Mouse (Mus musculus) myocyte (in vitro differentiated cells): ENCODE measurements around the gene Tarbp2. TPM values are rescaled to one million over a fixed set of nuclear protein-coding genes. Genes with fewer than 3 reads are reported as not detected.

Experiments used
- H3K27me3 ChIP-seq: one replicate; pipeline ENCODE4 v1.6.1; 2011; ENCODE audit not compliant: control insufficient read depth, insufficient read depth, insufficient read length
- H3K36me3 ChIP-seq: one replicate; pipeline ENCODE4 v1.6.1; 2011; ENCODE audit not compliant: control insufficient read depth, insufficient read depth
- H3K4me2 ChIP-seq: one replicate; pipeline ENCODE4 v1.6.1; 2011; ENCODE audit warnings: low read depth, control low read depth
- H3K4me3 ChIP-seq: one replicate; pipeline ENCODE4 v1.5.1; 2011; ENCODE audit warnings: mild to moderate bottlenecking, control low read depth, moderate library complexity
- H3K79me2 ChIP-seq: one replicate; pipeline ENCODE4 v1.6.1; 2011; ENCODE audit not compliant: control insufficient read depth, insufficient read depth
- H3ac ChIP-seq: one replicate; pipeline ENCODE4 v1.6.1; 2011; ENCODE audit not compliant: control insufficient read depth, insufficient read length
- CEBPB ChIP-seq: IDR thresholded peaks from 2 replicates; pipeline ENCODE4 v1.6.1; 2011; ENCODE audit warnings: mild to moderate bottlenecking, moderate library complexity; ENCODE audit not compliant: poor library complexity, insufficient read depth, severe bottlenecking
- E2F4 ChIP-seq: IDR thresholded peaks from one replicate; pipeline ENCODE4 v1.6.1; 2011; ENCODE audit warnings: mild to moderate bottlenecking, control low read depth, moderate library complexity; ENCODE audit not compliant: insufficient read depth
- MAX ChIP-seq: IDR thresholded peaks from one replicate; pipeline ENCODE4 v1.6.1; 2011; ENCODE audit warnings: low read depth, mild to moderate bottlenecking, control low read depth
- MYOD1 ChIP-seq, 3 experiments: IDR thresholded peaks; one replicate each; pipeline ENCODE4 v1.6.1; 2011; ENCODE audit warnings: control low read depth in 2 of 3, low read depth in 2 of 3, mild to moderate bottlenecking in 2 of 3, moderate library complexity in 1 of 3; ENCODE audit not compliant: insufficient read length in 2 of 3, control insufficient read depth in 1 of 3
- MYOG ChIP-seq, 3 experiments: IDR thresholded peaks; one replicate each; pipeline ENCODE4 v1.6.1; 2011; ENCODE audit warnings: control low read depth in 2 of 3, low read depth in 2 of 3, mild to moderate bottlenecking in 2 of 3; ENCODE audit not compliant: insufficient read length in 2 of 3, control insufficient read depth in 1 of 3, insufficient read depth in 1 of 3
- POLR2A ChIP-seq: IDR thresholded peaks from one replicate; pipeline ENCODE4 v1.6.1; 2011; ENCODE audit warnings: low read depth, mild to moderate bottlenecking, control low read depth, moderate library complexity; ENCODE audit not compliant: insufficient read length
- POLR2AphosphoS2 ChIP-seq: IDR thresholded peaks from one replicate; pipeline ENCODE4 v1.6.1; 2011; ENCODE audit warnings: low read depth, control low read depth; ENCODE audit not compliant: insufficient read length
- REST ChIP-seq: IDR thresholded peaks from one replicate; pipeline ENCODE4 v1.6.1; 2011; ENCODE audit warnings: mild to moderate bottlenecking, control low read depth, moderate library complexity; ENCODE audit not compliant: insufficient read depth, insufficient read length
- SRF ChIP-seq: IDR thresholded peaks from one replicate; pipeline ENCODE4 v1.6.1; 2011; ENCODE audit warnings: low read depth; ENCODE audit not compliant: control insufficient read depth, insufficient read length
- TCF12 ChIP-seq: IDR thresholded peaks from one replicate; pipeline ENCODE4 v1.6.1; 2011; ENCODE audit warnings: mild to moderate bottlenecking, control low read depth; ENCODE audit not compliant: poor library complexity, insufficient read depth, severe bottlenecking
- USF1 ChIP-seq: IDR thresholded peaks from one replicate; pipeline ENCODE4 v1.6.1; 2011; ENCODE audit warnings: low read depth, mild to moderate bottlenecking, control low read depth, moderate library complexity
- polyA plus RNA-seq: library from polyadenylated mRNA; unstranded; fragments of >200 nt; fragmentation: generic; extraction: Trizol; gene quantifications from one replicate; pipeline ENCODE4 v1.2.1, GENCODE M21; 2012; ENCODE audit warnings: missing spikeins

Tarbp2 gene
- polyA plus RNA-seq, 1 experiment, result 76.2 TPM

- no peak for TF ChIP-seq TCF12
- no peak for TF ChIP-seq CEBPB
- TF ChIP-seq MAX, result no peak
- no peak for TF ChIP-seq MYOG (IDR thresholded peaks at IDR 0.05; ENCODE audit: control insufficient read depth in 1 of 3, insufficient read depth in 1 of 3, insufficient read length in 2 of 3, low read depth in 2 of 3)
- TF ChIP-seq MYOD1 (IDR thresholded peaks at IDR 0.05; ENCODE audit: control insufficient read depth in 1 of 3, insufficient read length in 2 of 3, low read depth in 2 of 3), result no peak
- TF ChIP-seq POLR2AphosphoS2, result no peak
- no peaks in the 10 kb centered on the region for H3K27me3 ChIP-seq
- H3K4me2 ChIP-seq, result no peak overlapping the region
- H3ac ChIP-seq, result no peak overlapping the region
- H3K79me2 ChIP-seq, result peaks cover 16% of the 10 kb centered on the region
- no peak overlapping the region for H3K4me3 ChIP-seq
- no peaks in the 10 kb centered on the region for H3K36me3 ChIP-seq
Measured at GRCm38 (mm10) chr15:102515261-102515660, 2.7 kb upstream of the Tarbp2 start.

- Histone ChIP-seq H3K4me2 (peak overlapping the region; percentile 100), H3K79me2 (peaks cover 22% of the 10 kb centered on the region), H3K27me3 (no peaks in the 10 kb centered on the region), H3ac (no peak overlapping the region), H3K36me3 (no peaks in the 10 kb centered on the region), H3K4me3 (peak overlapping the region; percentile 56)
- TF ChIP-seq POLR2AphosphoS2, result no peak
Measured at GRCm38 (mm10) chr15:102515791-102516190, 2.2 kb upstream of the Tarbp2 start.

- no peak for TF ChIP-seq CEBPB
- TF ChIP-seq E2F4, result no peak
- no peak for TF ChIP-seq POLR2AphosphoS2
- no peak for TF ChIP-seq MAX
- no peak for TF ChIP-seq REST
- TF ChIP-seq SRF, result no peak
- TF ChIP-seq POLR2A, result no peak
- TF ChIP-seq MYOD1 (IDR thresholded peaks at IDR 0.05; ENCODE audit: control insufficient read depth in 1 of 3, insufficient read length in 2 of 3, low read depth in 2 of 3), result no peak
Measured at GRCm38 (mm10) chr15:102516293-102516692, 1.7 kb upstream of the Tarbp2 start.

GRCm38 (mm10) chr15:102516728-102517404 lies 1.1 kb upstream of the Tarbp2 start, which contains the start of gene Map3k12:
Gene Map3k12 (minus strand): TSS chr15:102517064.
- Histone ChIP-seq H3ac (peak within 1 kb of the TSS; percentile 37), H3K4me2 (peak within 1 kb of the TSS; percentile 100), H3K27me3 (no peaks in the 10 kb centered on the region), H3K36me3 (peaks cover 3% of the 10 kb centered on the region), H3K4me3 (peak within 1 kb of the TSS; percentile 56), H3K79me2 (peaks cover 29% of the 10 kb centered on the region)
- TF ChIP-seq MAX, result no peak
- no peak for TF ChIP-seq USF1
- peak; percentile 60 for TF ChIP-seq POLR2AphosphoS2
- TF ChIP-seq POLR2A, result peak; percentile 46

More at GRCm38 (mm10) chr15:102516293-102516692, 1.7 kb upstream of the Tarbp2 start:
- no peaks in the 10 kb centered on the region for H3K27me3 ChIP-seq
- peaks cover 27% of the 10 kb centered on the region for H3K79me2 ChIP-seq
- H3K4me3 ChIP-seq, result peak overlapping the region; percentile 56
- peak overlapping the region; percentile 37 for H3ac ChIP-seq
- peak overlapping the region; percentile 100 for H3K4me2 ChIP-seq
- no peaks in the 10 kb centered on the region for H3K36me3 ChIP-seq

GRCm38 (mm10) chr15:102517631-102517975 lies 389 bp upstream of the Tarbp2 start:
- H3ac ChIP-seq, result peak overlapping the region; percentile 37
- peaks cover 9% of the 10 kb centered on the region for H3K36me3 ChIP-seq
- peaks cover 29% of the 10 kb centered on the region for H3K79me2 ChIP-seq
- peak overlapping the region; percentile 100 for H3K4me2 ChIP-seq
- H3K27me3 ChIP-seq, result no peaks in the 10 kb centered on the region
- peak overlapping the region; percentile 56 for H3K4me3 ChIP-seq
- TF ChIP-seq REST (no peak), SRF (peak; percentile 51), POLR2AphosphoS2 (peak; percentile 43), POLR2A (peak; percentile 65)

GRCm38 (mm10) chr15:102518859-102519201 lies 838 bp downstream of the Tarbp2 start:
- H3K4me3 ChIP-seq, result peak overlapping the region; percentile 56

More at GRCm38 (mm10) chr15:102518859-102519201, 838 bp downstream of the Tarbp2 start:
- Histone ChIP-seq H3ac (peak overlapping the region; percentile 37), H3K4me2 (peak overlapping the region; percentile 94), H3K79me2 (peaks cover 29% of the 10 kb centered on the region), H3K27me3 (no peaks in the 10 kb centered on the region), H3K36me3 (peaks cover 10% of the 10 kb centered on the region)
- no peak for TF ChIP-seq MAX
